Mouse (Mus musculus): Measurements from ENCODE around the gene Ccdc187.
A peak's percentile ranks its signal among the peaks of the same experiment; 100 is the strongest.

The Ccdc187 gene

GRCm38 (mm10) chr2:26317371-26317770, 23.0 kb upstream of the Ccdc187 start:
- ATAC-seq (ENCODE audit: insufficient number of reproducible peaks, low FRiP score, low TSS enrichment) = no peak

GRCm38 (mm10) chr2:26316576-26317246, 22.4 kb upstream of the Ccdc187 start:
- ATAC-seq (ENCODE audit: insufficient number of reproducible peaks, low FRiP score, low TSS enrichment) = no peak

GRCm38 (mm10) chr2:26315925-26316311, 21.6 kb upstream of the Ccdc187 start:
- ATAC-seq (ENCODE audit: insufficient number of reproducible peaks, low FRiP score, low TSS enrichment) = peak; percentile 31; the same call in 1 of the 2 replicates

- peak; percentile 27; the same call in 1 of the 2 replicates for ATAC-seq (ENCODE audit: insufficient number of reproducible peaks, low FRiP score, low TSS enrichment)
Measured at GRCm38 (mm10) chr2:26315072-26315924, 20.9 kb upstream of the Ccdc187 start, which contains the start of gene Gpsm1. Gene Gpsm1, plus strand, starts transcription at chr2:26315515.

GRCm38 (mm10) chr2:26314281-26315071, 20.1 kb upstream of the Ccdc187 start:
- ATAC-seq (ENCODE audit: insufficient number of reproducible peaks, low FRiP score, low TSS enrichment) = peak; percentile 70; the same call in 1 of the 2 replicates

GRCm38 (mm10) chr2:26313394-26313793, 19.0 kb upstream of the Ccdc187 start:
- no peak for ATAC-seq (ENCODE audit: insufficient number of reproducible peaks, low FRiP score, low TSS enrichment)

GRCm38 (mm10) chr2:26312812-26313211, 18.5 kb upstream of the Ccdc187 start:
- no peak for ATAC-seq (ENCODE audit: insufficient number of reproducible peaks, low FRiP score, low TSS enrichment)

- ATAC-seq (ENCODE audit: insufficient number of reproducible peaks, low FRiP score, low TSS enrichment) = no peak
Measured at GRCm38 (mm10) chr2:26311936-26312335, 17.6 kb upstream of the Ccdc187 start.

- no peak for ATAC-seq (ENCODE audit: insufficient number of reproducible peaks, low FRiP score, low TSS enrichment)
Measured at GRCm38 (mm10) chr2:26309739-26310138, 15.4 kb upstream of the Ccdc187 start.

GRCm38 (mm10) chr2:26306702-26307101, 12.3 kb upstream of the Ccdc187 start:
- no peak for ATAC-seq (ENCODE audit: insufficient number of reproducible peaks, low FRiP score, low TSS enrichment)

- ATAC-seq (ENCODE audit: insufficient number of reproducible peaks, low FRiP score, low TSS enrichment) = no peak
Measured at GRCm38 (mm10) chr2:26305555-26305954, 11.2 kb upstream of the Ccdc187 start.

GRCm38 (mm10) chr2:26304711-26305110, 10.4 kb upstream of the Ccdc187 start:
- ATAC-seq (ENCODE audit: insufficient number of reproducible peaks, low FRiP score, low TSS enrichment) = no peak

- ATAC-seq (ENCODE audit: insufficient number of reproducible peaks, low FRiP score, low TSS enrichment) = no peak
Measured at GRCm38 (mm10) chr2:26302005-26302503, 7.7 kb upstream of the Ccdc187 start.

GRCm38 (mm10) chr2:26300808-26301174, 6.4 kb upstream of the Ccdc187 start:
- ATAC-seq (ENCODE audit: insufficient number of reproducible peaks, low FRiP score, low TSS enrichment) = 0 out of 2 replicates have a peak, but pooled peaks have one; percentile 11

- ATAC-seq (ENCODE audit: insufficient number of reproducible peaks, low FRiP score, low TSS enrichment) = peak; percentile 27; the same call in 1 of the 2 replicates
Measured at GRCm38 (mm10) chr2:26300161-26300807, 5.9 kb upstream of the Ccdc187 start.

- peak; percentile 43; the same call in 1 of the 2 replicates for ATAC-seq (ENCODE audit: insufficient number of reproducible peaks, low FRiP score, low TSS enrichment)
Measured at GRCm38 (mm10) chr2:26299336-26299735, 5.0 kb upstream of the Ccdc187 start.

GRCm38 (mm10) chr2:26298856-26299230, 4.5 kb upstream of the Ccdc187 start:
- no peak for ATAC-seq (ENCODE audit: insufficient number of reproducible peaks, low FRiP score, low TSS enrichment)

- ATAC-seq (ENCODE audit: insufficient number of reproducible peaks, low FRiP score, low TSS enrichment) = 0 out of 2 replicates have a peak, but pooled peaks have one; percentile 29
Measured at GRCm38 (mm10) chr2:26298208-26298855, 4.0 kb upstream of the Ccdc187 start.

GRCm38 (mm10) chr2:26296606-26297195, 2.3 kb upstream of the Ccdc187 start:
- ATAC-seq (ENCODE audit: insufficient number of reproducible peaks, low FRiP score, low TSS enrichment) = no peak
